Mouse (Mus musculus): ENCODE results near the gene Tle4. TPM values are rescaled to one million over a fixed set of nuclear protein-coding genes. Genes with fewer than 3 reads are reported as not detected.

The Tle4 gene
- polyA plus RNA-seq, 1 experiment from 2014 or later: 17.3 TPM

DNA sequence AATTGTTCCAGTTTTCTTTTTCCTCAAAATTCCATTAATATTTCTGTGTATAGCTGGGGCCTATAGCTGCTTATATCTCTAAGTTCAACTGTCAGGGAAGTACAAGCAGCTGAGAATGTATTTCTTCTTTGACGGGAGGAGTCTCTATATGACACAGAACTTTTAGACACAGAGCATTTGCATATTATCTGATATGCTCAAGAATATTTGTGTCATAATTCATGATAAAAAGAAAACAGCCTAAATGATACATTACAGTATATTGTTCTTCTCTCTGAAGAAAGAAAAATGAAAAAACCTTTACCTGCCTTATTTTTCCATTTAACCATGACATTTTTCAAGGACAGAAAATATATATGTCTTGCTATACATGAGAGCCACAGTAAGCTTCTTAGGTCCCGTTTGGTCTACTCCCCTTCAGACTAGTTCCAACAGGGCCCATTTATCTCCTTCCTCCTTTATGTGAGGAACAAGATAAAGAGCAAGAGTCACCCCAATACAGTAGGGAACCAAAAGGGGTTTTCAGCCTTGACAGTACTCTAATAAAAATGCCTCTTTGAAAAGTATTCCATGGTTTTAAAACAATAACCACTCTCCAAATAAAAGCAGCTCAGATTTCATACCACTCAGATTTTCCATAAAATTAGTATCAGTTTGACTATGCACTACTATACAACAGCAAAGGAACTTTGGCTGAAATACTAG lies 77.6 kb downstream of the Tle4 start:
- 73% methylated on average over 2 of the region's 2 CpGs for WGBS (ENCODE audit: missing documents)
- peaks cover 17% of the 10 kb centered on the region for H3K79me2 ChIP-seq (ENCODE audit: inconsistent target)
- no peak overlapping the region for H3K27ac ChIP-seq
- H3K36me3 ChIP-seq (ENCODE audit: inconsistent target): peaks cover 31% of the 10 kb centered on the region; the same call in 1 of the 2 replicates
- no peak overlapping the region for H3K4me3 ChIP-seq (ENCODE audit: inconsistent target)

DNA sequence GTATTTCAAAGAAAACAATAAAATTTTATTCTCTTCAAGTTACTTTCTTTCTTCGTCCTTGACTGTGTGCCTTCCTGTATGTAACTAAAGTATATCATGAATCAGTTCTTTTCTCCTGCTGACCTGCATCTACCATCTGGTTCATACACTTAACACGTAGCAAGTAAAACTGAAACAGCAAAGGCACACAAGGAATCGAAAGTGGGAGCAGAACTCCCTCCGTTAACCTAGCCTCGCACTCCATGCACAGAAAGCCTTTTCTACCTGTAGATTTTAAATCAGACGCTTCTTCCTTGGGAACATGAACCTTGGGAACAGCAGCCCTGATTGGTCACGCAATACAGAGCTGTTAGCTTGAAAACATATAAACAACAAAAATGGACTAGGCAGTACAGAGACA lies 78.7 kb downstream of the Tle4 start:
- no peak overlapping the region for H3K4me3 ChIP-seq (ENCODE audit: inconsistent target)
- peaks cover 7% of the 10 kb centered on the region for H3K79me2 ChIP-seq (ENCODE audit: inconsistent target)
- 98% methylated on average over 7 of the region's 7 CpGs for WGBS (ENCODE audit: missing documents)
- peaks cover 33% of the 10 kb centered on the region; the same call in 1 of the 2 replicates for H3K36me3 ChIP-seq (ENCODE audit: inconsistent target)
- no peak overlapping the region for H3K27ac ChIP-seq

DNA sequence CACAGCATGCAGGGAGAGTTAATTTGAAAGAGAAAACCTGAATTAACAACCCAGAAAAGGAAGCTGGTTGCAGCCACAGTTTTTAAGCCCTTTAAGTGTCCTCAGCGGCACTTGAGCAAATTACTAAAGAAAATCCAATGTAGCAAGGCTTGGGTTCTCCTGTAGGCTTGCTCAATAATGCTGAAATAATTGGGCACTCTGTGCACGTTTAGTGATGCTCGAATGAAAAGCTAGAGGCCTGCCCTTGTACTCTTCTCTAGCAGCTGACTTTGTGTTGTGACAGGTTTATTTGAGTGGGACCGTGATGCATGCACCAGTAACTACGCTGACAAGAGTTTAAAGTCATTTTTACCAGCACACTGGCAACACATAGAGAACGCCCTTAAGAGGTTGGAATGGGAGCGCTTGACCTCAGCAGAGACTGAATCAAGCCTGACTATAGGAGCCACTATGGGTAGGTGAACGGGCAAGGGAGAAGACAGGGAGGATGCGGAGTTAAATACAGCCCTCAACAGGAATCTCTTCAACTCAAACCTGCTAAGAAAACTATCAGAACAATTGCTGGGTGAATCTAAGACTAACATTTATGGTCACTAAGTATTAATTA lies 79.3 kb downstream of the Tle4 start:
- no peak overlapping the region for H3K27ac ChIP-seq
- peaks cover 33% of the 10 kb centered on the region; the same call in 1 of the 2 replicates for H3K36me3 ChIP-seq (ENCODE audit: inconsistent target)
- WGBS (ENCODE audit: missing documents): 90% methylated on average over 7 of the region's 9 CpGs
- H3K79me2 ChIP-seq (ENCODE audit: inconsistent target): peaks cover 7% of the 10 kb centered on the region
- no peak overlapping the region for H3K4me3 ChIP-seq (ENCODE audit: inconsistent target)

DNA sequence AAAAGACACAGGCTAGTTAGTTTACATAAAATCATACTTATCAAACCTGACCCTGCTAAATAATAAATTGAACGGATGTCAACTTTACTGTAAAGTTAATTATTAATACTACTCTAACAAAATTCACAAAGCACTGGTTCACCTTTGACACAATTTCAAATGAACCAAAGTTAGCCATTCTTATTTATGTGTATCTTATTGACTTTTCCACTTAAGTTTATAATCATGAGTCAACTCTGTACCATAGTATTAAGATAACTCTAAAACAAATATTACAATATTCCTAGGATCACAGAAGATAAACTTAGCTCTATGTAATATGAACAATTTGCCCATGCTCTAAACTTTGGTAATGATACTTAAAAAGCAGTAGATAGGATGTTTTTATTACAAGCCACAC lies 81.4 kb downstream of the Tle4 start:
- H3K4me3 ChIP-seq (ENCODE audit: inconsistent target): no peak overlapping the region
- peaks cover 33% of the 10 kb centered on the region; the same call in 1 of the 2 replicates for H3K36me3 ChIP-seq (ENCODE audit: inconsistent target)
- 71% methylated on average over 1 of the region's 1 CpGs for WGBS (ENCODE audit: missing documents)
- no peak overlapping the region for H3K27ac ChIP-seq
- H3K79me2 ChIP-seq (ENCODE audit: inconsistent target): peaks cover 7% of the 10 kb centered on the region

DNA sequence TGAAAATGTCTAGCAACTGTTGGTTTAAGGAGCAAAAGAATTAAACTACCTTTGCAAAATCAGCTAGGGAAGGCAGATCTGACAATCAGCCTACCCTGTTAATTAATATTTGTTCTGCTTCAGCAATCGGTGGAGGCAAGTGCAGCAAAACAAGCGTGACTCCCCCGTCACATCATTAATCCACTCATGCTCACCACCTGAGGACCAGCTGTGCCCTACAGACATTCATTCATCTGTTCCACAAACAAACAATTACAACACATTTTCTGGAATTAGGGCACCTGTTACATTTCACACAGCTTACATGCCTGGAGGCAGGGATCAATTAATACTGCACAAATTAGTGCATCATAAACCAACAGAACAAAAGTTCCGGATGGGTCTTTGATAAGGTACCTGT lies 89.0 kb downstream of the Tle4 start:
- Histone ChIP-seq H3K4me3 (ENCODE audit: inconsistent target) (no peak overlapping the region), H3K27ac (no peak overlapping the region), H3K36me3 (ENCODE audit: inconsistent target) (no peaks in the 10 kb centered on the region), H3K79me2 (ENCODE audit: inconsistent target) (no peaks in the 10 kb centered on the region; the same call in 1 of the 2 replicates)
- 94% methylated on average over 4 of the region's 4 CpGs for WGBS (ENCODE audit: missing documents)

DNA sequence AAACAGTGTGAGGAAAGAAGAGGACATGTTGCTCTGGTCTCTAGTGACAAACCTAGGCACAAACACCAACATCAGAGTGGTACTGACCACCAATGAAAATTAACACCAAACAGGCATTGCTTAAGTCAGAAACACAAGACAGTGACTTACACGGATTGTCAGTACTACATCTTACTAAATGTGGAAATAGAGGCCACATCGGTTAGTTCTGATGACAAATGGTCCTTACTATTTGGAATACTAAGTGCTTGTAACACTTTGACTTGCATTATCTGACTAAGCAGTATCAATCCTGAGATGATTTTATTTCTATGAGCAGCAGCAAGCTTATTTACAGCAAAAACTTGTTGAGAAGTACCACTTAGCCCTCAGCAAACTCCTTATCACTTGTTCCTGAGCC lies 89.9 kb downstream of the Tle4 start:
- H3K27ac ChIP-seq: no peak overlapping the region
- WGBS (ENCODE audit: missing documents): 84% methylated on average over 2 of the region's 2 CpGs
- no peak overlapping the region for H3K4me3 ChIP-seq (ENCODE audit: inconsistent target)

DNA sequence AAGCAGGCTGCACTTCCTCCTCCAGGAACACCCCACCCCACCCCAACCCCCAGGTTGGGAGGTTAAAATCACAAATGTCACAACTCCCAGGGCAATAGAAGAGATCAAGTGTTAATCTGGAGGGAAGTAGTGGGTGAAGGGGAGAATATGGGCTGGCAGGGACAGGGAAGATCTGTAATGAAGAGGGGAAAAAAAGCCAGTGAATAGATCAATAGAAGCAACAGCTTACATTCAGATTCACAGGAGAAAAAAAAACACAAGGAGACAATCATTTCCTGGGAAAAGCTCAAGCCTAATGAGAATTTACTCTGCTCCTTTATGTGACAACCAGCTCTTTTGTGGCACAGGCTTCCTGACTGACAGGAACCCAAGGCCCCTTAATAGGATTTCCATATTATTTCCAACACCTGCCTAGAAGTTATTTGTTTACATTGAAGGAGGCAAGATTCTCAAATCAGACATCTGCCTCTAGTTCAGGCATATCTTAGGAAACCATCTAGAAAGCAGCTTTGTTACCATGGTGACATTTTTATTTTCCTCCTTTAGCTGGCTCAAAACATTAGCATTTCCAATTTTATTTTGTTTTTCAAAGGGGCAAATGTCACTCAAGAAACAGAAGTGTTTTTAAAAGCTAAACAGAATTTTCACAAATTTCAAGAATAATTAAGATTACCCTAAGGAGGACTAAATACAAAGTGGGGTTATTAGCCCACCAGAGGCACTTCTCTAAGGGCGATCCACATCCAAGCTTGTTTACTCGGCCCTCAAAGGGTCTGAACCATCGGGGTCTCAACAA lies 90.8 kb downstream of the Tle4 start:
- 91% methylated on average over 3 of the region's 3 CpGs for WGBS (ENCODE audit: missing documents)
- Histone ChIP-seq H3K79me2 (ENCODE audit: inconsistent target) (peaks cover 4% of the 10 kb centered on the region; the same call in 1 of the 2 replicates), H3K4me3 (ENCODE audit: inconsistent target) (no peak overlapping the region), H3K36me3 (ENCODE audit: inconsistent target) (no peaks in the 10 kb centered on the region), H3K27ac (no peak overlapping the region)

More for the DNA sequence above, 89.9 kb downstream of the Tle4 start:
- Histone ChIP-seq H3K79me2 (ENCODE audit: inconsistent target) (no peaks in the 10 kb centered on the region; the same call in 1 of the 2 replicates), H3K36me3 (ENCODE audit: inconsistent target) (no peaks in the 10 kb centered on the region)

DNA sequence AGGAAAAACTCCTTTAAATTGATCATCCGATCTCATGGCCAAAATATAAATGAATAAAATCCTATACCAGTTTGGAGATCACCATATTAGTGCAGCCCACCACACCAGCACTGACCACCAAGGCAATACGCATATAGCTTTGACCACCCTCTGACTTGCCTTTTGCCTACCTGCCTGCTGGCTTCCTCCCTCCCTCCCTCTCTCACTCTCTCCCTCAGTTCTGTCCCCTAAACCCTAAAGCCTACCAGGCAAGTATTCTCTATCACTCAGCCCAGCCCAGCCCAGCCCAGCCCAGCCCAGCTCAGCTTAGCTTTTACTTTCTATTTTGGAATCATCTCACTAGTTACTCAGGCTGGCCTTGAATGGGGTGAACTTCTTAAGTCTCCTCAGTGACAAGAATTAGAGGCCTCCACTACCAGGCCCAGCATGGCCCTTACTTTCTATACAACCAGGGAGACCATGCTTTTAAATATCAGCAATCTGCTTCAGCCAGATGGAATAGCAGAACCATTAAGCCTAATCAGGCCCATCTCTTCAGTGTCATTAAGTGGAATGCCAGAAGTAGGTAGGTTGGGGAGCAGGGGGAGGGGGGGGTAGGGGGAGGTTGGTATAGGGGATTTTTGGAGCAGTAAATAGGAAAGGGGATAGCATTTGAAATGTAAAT lies 91.8 kb downstream of the Tle4 start:
- H3K79me2 ChIP-seq (ENCODE audit: inconsistent target): peaks cover 4% of the 10 kb centered on the region; the same call in 1 of the 2 replicates
- H3K4me3 ChIP-seq (ENCODE audit: inconsistent target): no peak overlapping the region
- no peaks in the 10 kb centered on the region for H3K36me3 ChIP-seq (ENCODE audit: inconsistent target)
- 95% methylated on average over 2 of the region's 2 CpGs for WGBS (ENCODE audit: missing documents)
- H3K27ac ChIP-seq: no peak overlapping the region

DNA sequence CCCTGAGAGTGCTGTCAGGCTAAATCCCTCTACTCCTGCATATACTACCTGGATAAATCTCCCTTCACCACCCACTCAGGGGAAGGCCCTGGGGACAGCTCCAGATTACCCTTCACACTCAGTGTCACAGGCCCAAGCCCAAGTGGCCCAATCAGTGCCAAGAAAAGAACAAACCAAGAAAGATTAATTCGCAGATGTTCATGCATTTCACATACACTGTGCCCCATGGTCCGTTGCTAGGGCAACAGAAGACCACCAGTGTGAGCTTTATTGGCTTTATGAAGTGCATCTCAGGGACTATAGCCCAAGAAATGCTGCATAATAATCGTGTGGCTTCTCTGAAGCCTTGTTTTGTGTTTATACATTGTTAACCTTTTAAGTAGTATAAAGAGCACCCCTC lies 92.5 kb downstream of the Tle4 start:
- H3K36me3 ChIP-seq (ENCODE audit: inconsistent target): no peaks in the 10 kb centered on the region
- peaks cover 4% of the 10 kb centered on the region; the same call in 1 of the 2 replicates for H3K79me2 ChIP-seq (ENCODE audit: inconsistent target)
- WGBS (ENCODE audit: missing documents): 96% methylated on average over 3 of the region's 3 CpGs
- H3K27ac ChIP-seq: no peak overlapping the region
- no peak overlapping the region for H3K4me3 ChIP-seq (ENCODE audit: inconsistent target)

DNA sequence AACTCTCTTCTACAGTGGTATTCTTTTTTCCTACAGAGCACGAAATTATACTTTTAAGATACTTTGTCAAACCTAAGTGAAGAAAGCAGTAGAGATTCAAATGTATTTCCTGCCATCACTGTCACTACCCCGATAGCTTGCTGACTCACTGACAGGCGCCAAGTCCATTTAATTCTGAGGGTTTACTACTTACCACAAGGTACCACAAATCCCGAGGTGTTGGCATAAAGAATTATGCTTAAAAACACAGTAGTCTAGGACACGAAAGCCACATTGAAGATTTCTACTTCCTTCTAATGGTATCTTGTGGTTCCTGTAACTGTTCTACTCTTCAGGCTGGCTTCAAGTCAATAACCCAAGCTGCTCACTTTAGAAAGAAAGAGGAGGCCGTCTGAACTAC lies 94.0 kb downstream of the Tle4 start:
- H3K79me2 ChIP-seq (ENCODE audit: inconsistent target): peaks cover 4% of the 10 kb centered on the region; the same call in 1 of the 2 replicates
- H3K4me3 ChIP-seq (ENCODE audit: inconsistent target): no peak overlapping the region
- 28% methylated on average over 6 of the region's 6 CpGs for WGBS (ENCODE audit: missing documents)
- H3K36me3 ChIP-seq (ENCODE audit: inconsistent target): no peaks in the 10 kb centered on the region
- no peak overlapping the region for H3K27ac ChIP-seq

DNA sequence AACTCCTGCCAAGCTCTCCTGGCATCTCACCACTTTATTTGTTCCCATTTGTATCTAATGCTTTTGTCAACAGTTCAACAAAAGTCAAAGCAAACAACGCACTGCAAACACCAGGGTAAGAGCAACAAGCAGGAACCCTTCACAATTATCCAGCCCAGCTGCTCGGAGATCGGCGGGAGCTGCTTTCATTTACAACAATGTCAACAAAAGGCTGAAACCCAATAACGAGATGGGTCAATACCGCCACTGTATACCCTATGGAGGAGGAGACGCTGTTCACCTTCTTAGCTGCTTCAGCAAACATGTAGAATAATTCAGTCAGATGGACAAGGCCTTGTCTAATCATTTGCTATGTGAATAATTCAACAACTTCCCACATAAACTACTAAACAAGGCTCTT lies 95.6 kb downstream of the Tle4 start:
- Histone ChIP-seq H3K79me2 (ENCODE audit: inconsistent target) (peaks cover 4% of the 10 kb centered on the region; the same call in 1 of the 2 replicates), H3K4me3 (ENCODE audit: inconsistent target) (no peak overlapping the region), H3K27ac (no peak overlapping the region), H3K36me3 (ENCODE audit: inconsistent target) (no peaks in the 10 kb centered on the region)
- WGBS (ENCODE audit: missing documents): 96% methylated on average over 7 of the region's 7 CpGs

DNA sequence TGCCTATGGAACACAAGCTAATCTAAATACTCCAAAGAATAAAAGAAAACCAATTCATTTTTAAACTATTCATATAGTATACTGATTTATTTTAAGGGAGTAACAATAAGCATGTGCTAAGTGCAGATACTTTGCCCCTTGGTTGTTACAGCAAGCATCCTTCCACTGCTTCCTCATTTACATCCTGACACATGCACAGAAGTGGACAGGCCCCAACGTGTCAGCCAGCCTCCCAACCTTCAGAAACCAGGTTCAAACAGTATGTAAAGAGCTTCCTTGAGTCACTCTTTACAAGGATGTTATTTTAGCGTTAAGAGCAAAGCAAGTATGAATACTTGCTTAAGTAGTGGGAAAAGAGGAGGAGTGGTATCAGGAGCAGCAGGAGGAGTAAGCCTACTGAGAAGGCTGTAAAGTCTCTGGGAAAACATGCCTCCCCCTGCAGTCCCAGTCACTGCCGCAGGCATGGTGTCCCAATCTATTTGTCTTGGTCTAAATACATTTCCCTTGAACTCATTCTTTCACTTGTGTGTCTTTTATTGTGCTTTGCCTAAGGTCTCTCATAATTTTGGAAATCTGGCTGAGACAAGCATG lies 97.9 kb downstream of the Tle4 start:
- H3K36me3 ChIP-seq (ENCODE audit: inconsistent target): no peaks in the 10 kb centered on the region
- WGBS (ENCODE audit: missing documents): 54% methylated on average over 3 of the region's 3 CpGs
- peaks cover 4% of the 10 kb centered on the region; the same call in 1 of the 2 replicates for H3K79me2 ChIP-seq (ENCODE audit: inconsistent target)
- H3K4me3 ChIP-seq (ENCODE audit: inconsistent target): no peak overlapping the region
- no peak overlapping the region for H3K27ac ChIP-seq

DNA sequence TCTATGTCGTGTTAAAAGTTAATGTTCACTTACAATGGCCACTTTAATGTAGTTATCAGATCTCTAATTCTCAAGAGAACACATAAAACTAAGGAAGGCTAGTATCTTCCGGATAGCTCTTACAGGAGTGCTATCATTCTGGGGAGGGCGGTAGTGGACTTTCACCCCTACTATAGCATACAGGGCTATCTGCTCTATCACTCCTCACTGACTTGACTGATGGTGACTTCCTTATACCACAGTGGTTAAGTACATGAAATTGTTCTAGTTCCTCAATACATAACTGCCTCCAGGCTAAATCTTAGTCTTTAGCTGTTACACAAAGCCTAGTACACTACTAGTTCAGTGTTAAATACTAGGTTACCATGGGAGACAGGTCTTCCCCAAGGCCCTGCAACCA lies 104.8 kb downstream of the Tle4 start:
- H3K4me3 ChIP-seq (ENCODE audit: inconsistent target): no peak overlapping the region
- no peak overlapping the region for H3K27ac ChIP-seq
- peaks cover 13% of the 10 kb centered on the region; the same call in 1 of the 2 replicates for H3K79me2 ChIP-seq (ENCODE audit: inconsistent target)
- WGBS (ENCODE audit: missing documents): 78% methylated on average over 3 of the region's 3 CpGs
- H3K36me3 ChIP-seq (ENCODE audit: inconsistent target): no peaks in the 10 kb centered on the region

DNA sequence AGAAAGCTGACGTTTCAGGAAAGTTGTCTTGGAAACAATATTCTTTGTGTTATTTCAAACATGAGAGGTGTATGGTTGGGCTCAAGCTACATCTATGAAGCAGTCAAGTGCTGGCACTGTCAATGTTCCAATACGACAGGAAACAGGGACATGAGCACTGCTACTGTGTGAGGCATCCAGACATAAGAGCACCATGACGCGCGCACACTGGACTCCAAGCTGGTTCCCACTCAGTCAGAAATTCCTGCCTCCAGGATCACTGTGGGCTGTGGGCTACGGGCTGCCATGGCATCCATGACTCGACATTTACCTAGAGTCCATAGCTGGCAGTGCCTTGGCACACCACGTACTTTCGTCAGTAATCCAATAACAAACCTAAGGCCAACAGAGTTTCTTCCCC lies 110.7 kb downstream of the Tle4 start:
- peaks cover 15% of the 10 kb centered on the region; the same call in 1 of the 2 replicates for H3K79me2 ChIP-seq (ENCODE audit: inconsistent target)
- H3K36me3 ChIP-seq (ENCODE audit: inconsistent target): no peaks in the 10 kb centered on the region
- WGBS (ENCODE audit: missing documents): 95% methylated on average over 9 of the region's 9 CpGs
- no peak overlapping the region for H3K27ac ChIP-seq
- H3K4me3 ChIP-seq (ENCODE audit: inconsistent target): no peak overlapping the region
